Mouse (Mus musculus) stomach, postnatal 0 days (tissue): ENCODE results near the gene Cnpy3.

Experiments
- CTCF ChIP-seq: IDR thresholded peaks from 2 replicates; pipeline ENCODE4 v1.5.1; 2016; ENCODE audit warnings: antibody characterized with exemption, low read depth, mild to moderate bottlenecking, moderate library complexity
- EP300 ChIP-seq: optimal IDR thresholded peaks from 2 replicates; pipeline ENCODE3; 2016; ENCODE audit warnings: antibody characterized with exemption

DNA sequence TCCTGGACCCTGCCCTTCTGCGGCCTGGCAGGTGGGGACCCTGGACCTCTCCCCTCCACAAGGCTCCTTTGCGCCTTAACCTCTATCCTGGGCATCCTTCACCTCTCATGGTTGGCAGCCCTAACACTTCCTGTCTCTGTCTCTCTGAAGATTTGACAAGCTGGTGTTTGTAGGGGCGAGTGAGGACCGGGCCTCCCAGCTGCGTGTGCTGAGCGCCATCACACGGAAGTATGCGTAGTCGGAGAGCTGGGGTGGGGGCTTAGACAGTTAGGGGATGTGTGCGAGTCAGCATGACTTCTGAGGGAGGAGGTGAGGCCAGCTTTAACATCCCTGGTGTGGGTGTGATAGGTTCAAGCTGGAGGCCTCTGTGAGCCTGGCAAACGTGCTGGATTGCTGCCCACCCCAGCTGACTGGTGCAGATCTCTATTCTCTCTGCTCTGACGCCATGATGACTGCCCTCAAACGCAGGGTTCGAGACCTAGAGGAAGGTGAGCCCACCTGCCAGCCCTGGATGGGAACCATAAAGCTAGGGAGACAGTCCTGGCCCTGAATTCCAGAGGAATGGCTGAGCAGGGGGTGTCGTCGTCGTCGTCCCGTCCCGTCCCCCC lies 27.4 kb downstream of the Cnpy3 start:
- no peak for TF ChIP-seq CTCF
- TF ChIP-seq EP300 = no peak
